Mouse (Mus musculus): Measurements from ENCODE around the gene Gcnt7. TPM values are rescaled to one million over a fixed set of nuclear protein-coding genes. Genes with fewer than 3 reads are reported as not detected.

Gcnt7 gene
- total and polyA plus RNA-seq, 2 experiments from 2014 or later, result 0.25 TPM; not detected in 1

DNA sequence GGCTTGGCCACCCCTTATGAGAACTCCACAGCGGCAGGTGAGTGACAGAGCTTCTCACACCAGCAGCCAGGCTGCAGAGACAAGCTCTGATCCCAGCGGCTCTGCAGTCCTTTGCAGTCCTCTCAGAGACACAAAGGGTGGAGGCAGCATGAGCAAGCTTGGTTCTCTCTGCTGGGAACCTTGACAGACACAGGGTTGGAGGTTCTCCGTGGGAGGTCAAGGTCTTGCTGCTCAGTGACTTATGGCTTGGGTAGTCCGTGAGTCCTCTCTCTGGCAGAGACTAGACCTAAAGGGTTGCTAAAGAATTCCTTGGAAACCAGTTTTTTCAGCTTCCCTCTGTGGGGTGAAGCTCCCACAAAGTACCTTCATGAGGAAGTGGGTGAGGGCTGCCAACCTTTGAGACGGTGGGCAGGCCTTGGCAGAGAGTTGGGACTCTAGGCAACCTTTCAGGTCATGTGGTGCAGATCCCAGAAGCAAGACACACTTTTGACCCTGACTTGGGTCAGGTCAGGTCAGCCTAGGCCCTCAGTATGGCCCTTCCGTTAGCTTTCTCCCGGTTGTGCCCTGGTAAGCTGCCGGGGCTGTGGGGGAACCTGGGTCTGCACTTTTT lies 38.4 kb upstream of the Gcnt7 start:
- no peak for DNase-seq (ENCODE audit: low spot score)
- 73% methylated on average over 8 of the region's 8 CpGs for WGBS
- Histone ChIP-seq H3K36me3 (replicated peaks; ENCODE audit: control insufficient read depth, insufficient read depth, low read length) (no peaks in the 10 kb centered on the region), H3K9me3 (replicated peaks; ENCODE audit: control insufficient read depth, low read length) (no peaks in the 10 kb centered on the region), H3K27ac (ENCODE audit: low read depth) (no peak overlapping the region), H3K9ac (replicated peaks; ENCODE audit: low read depth, low read length) (no peak overlapping the region), H3K27me3 (ENCODE audit: control insufficient read depth, insufficient read depth, low read length) (no peaks in the 10 kb centered on the region), H3K4me3 (ENCODE audit: low read depth, low read length) (no peak overlapping the region), H3K4me1 (ENCODE audit: control insufficient read depth, insufficient read depth) (no peaks in the 10 kb centered on the region), H3K4me2 (ENCODE audit: low read depth, low read length) (no peak overlapping the region)
- TF ChIP-seq CTCF (IDR thresholded peaks at IDR 0.05; ENCODE audit: low read depth) (no peak), EP300 (IDR thresholded peaks at IDR 0.05; ENCODE audit: low read depth) (no peak)
- ATAC-seq (ENCODE audit: insufficient read depth, low read depth), result no peak

DNA sequence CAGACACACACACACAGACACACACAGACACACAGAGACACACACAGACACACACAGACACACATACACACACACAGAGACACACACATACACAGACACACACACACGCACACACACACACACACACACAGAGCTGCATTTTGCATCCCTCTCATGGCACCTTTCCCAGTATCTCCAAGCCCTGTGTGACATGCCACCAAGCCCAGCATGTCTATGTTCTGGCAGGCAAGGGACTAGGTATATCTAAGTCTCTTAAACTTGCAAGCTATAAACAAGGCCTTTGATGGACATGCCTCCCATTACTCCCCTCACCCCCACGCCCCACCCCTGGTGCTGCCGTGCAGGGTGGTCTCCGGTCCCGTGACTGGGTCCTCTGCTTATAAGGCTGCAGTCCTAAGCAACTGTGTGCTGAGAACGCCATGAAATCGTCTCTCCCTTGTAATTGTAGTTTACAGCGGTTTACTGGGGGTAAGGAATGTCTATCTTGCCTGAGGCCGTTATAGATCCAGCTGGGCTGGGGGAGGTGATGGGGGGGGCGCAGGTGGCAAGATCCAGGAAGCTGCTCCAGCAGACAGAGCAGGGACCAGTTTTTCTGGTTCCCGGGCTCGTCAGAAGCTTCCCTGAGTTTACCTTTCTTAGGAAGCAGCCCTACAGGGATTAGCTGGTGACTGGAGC lies 26.4 kb upstream of the Gcnt7 start:
- ATAC-seq (ENCODE audit: insufficient read depth, low read depth), result no peak
- 57% methylated on average over 12 of the region's 12 CpGs for WGBS
- TF ChIP-seq EP300 (IDR thresholded peaks at IDR 0.05; ENCODE audit: low read depth) (no peak), CTCF (IDR thresholded peaks at IDR 0.05; ENCODE audit: low read depth) (no peak)

GRCm38 (mm10) chr2:172483766-172484413 lies 25.5 kb upstream of the Gcnt7 start:
- no peaks in the 10 kb centered on the region for H3K4me1 ChIP-seq (ENCODE audit: control insufficient read depth, insufficient read depth)

More for the DNA sequence above, 26.4 kb upstream of the Gcnt7 start:
- Histone ChIP-seq H3K4me3 (ENCODE audit: low read depth, low read length) (no peak overlapping the region), H3K9me3 (replicated peaks; ENCODE audit: control insufficient read depth, low read length) (no peaks in the 10 kb centered on the region), H3K4me2 (ENCODE audit: low read depth, low read length) (no peak overlapping the region), H3K36me3 (replicated peaks; ENCODE audit: control insufficient read depth, insufficient read depth, low read length) (no peaks in the 10 kb centered on the region), H3K27me3 (ENCODE audit: control insufficient read depth, insufficient read depth, low read length) (no peaks in the 10 kb centered on the region), H3K4me1 (ENCODE audit: control insufficient read depth, insufficient read depth) (no peaks in the 10 kb centered on the region), H3K9ac (replicated peaks; ENCODE audit: low read depth, low read length) (no peak overlapping the region), H3K27ac (ENCODE audit: low read depth) (no peak overlapping the region)
- DNase-seq (ENCODE audit: low spot score), result no peak

GRCm38 (mm10) chr2:172481654-172482385 lies 23.4 kb upstream of the Gcnt7 start:
- no peak overlapping the region for H3K9ac ChIP-seq (replicated peaks; ENCODE audit: low read depth, low read length)
- H3K4me3 ChIP-seq (ENCODE audit: low read depth, low read length), result no peak overlapping the region
- WGBS, result 80% methylated on average over 16 of the region's 16 CpGs
- H3K4me1 ChIP-seq (ENCODE audit: control insufficient read depth, insufficient read depth), result no peaks in the 10 kb centered on the region; the same call in 1 of the 2 replicates
- TF ChIP-seq CTCF (IDR thresholded peaks at IDR 0.05; ENCODE audit: low read depth) (no peak), EP300 (IDR thresholded peaks at IDR 0.05; ENCODE audit: low read depth) (no peak)
- H3K27ac ChIP-seq (ENCODE audit: low read depth), result no peak overlapping the region
- H3K9me3 ChIP-seq (replicated peaks; ENCODE audit: control insufficient read depth, low read length), result no peaks in the 10 kb centered on the region
- ATAC-seq (ENCODE audit: insufficient read depth, low read depth), result no peak
- H3K4me2 ChIP-seq (ENCODE audit: low read depth, low read length), result no peak overlapping the region
- no peaks in the 10 kb centered on the region for H3K36me3 ChIP-seq (replicated peaks; ENCODE audit: control insufficient read depth, insufficient read depth, low read length)
- DNase-seq (ENCODE audit: low spot score), result no peak
- no peaks in the 10 kb centered on the region for H3K27me3 ChIP-seq (ENCODE audit: control insufficient read depth, insufficient read depth, low read length)

More at GRCm38 (mm10) chr2:172483766-172484413, 25.5 kb upstream of the Gcnt7 start:
- DNase-seq (ENCODE audit: low spot score) (no peak), ATAC-seq (ENCODE audit: insufficient read depth, low read depth) (no peak)
- no peaks in the 10 kb centered on the region for H3K27me3 ChIP-seq (ENCODE audit: control insufficient read depth, insufficient read depth, low read length)
- no peak overlapping the region for H3K4me3 ChIP-seq (ENCODE audit: low read depth, low read length)
- H3K36me3 ChIP-seq (replicated peaks; ENCODE audit: control insufficient read depth, insufficient read depth, low read length), result no peaks in the 10 kb centered on the region
- 81% methylated on average over 14 of the region's 14 CpGs for WGBS
- no peak for TF ChIP-seq CTCF (IDR thresholded peaks at IDR 0.05; ENCODE audit: low read depth)
- no peak for TF ChIP-seq EP300 (IDR thresholded peaks at IDR 0.05; ENCODE audit: low read depth)
- no peak overlapping the region for H3K9ac ChIP-seq (replicated peaks; ENCODE audit: low read depth, low read length)
- no peak overlapping the region for H3K4me2 ChIP-seq (ENCODE audit: low read depth, low read length)
- H3K9me3 ChIP-seq (replicated peaks; ENCODE audit: control insufficient read depth, low read length), result no peaks in the 10 kb centered on the region
- no peak overlapping the region for H3K27ac ChIP-seq (ENCODE audit: low read depth)

DNA sequence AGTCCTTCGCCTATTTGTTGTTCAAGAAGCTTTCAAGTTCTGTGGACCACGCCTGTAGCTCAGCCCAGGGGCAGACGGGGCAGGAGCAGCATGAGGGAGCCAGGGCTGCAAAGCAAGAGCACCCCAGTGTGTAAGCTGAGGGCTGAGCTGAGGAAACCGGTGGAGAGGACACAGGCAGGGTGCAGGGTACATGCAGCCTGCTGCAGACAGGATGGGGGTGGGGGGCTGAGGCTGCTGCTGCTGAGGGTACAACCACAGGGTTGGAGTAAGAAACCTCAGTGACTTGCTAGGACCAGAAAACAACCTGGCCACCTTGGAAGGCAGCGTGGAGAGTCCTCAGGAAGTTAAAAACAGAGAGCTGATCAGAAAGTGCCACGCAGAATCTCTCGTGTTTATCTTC lies 21.9 kb upstream of the Gcnt7 start:
- DNase-seq (ENCODE audit: low spot score), result no peak
- H3K9me3 ChIP-seq (replicated peaks; ENCODE audit: control insufficient read depth, low read length), result no peaks in the 10 kb centered on the region
- no peak for ATAC-seq (ENCODE audit: insufficient read depth, low read depth)
- TF ChIP-seq EP300 (IDR thresholded peaks at IDR 0.05; ENCODE audit: low read depth) (no peak), CTCF (IDR thresholded peaks at IDR 0.05; ENCODE audit: low read depth) (no peak)
- no peak overlapping the region for H3K4me3 ChIP-seq (ENCODE audit: low read depth, low read length)
- no peak overlapping the region for H3K27ac ChIP-seq (ENCODE audit: low read depth)
- H3K27me3 ChIP-seq (ENCODE audit: control insufficient read depth, insufficient read depth, low read length), result no peaks in the 10 kb centered on the region
- H3K36me3 ChIP-seq (replicated peaks; ENCODE audit: control insufficient read depth, insufficient read depth, low read length), result no peaks in the 10 kb centered on the region
- WGBS, result 61% methylated on average over 7 of the region's 7 CpGs
- H3K4me2 ChIP-seq (ENCODE audit: low read depth, low read length), result no peak overlapping the region
- H3K4me1 ChIP-seq (ENCODE audit: control insufficient read depth, insufficient read depth), result no peaks in the 10 kb centered on the region; the same call in 1 of the 2 replicates
- H3K9ac ChIP-seq (replicated peaks; ENCODE audit: low read depth, low read length), result no peak overlapping the region
